Mouse (Mus musculus) heart, postnatal 4 days (tissue): ENCODE results near the gene B3gnt3. TPM values are rescaled to one million over a fixed set of nuclear protein-coding genes. Genes with fewer than 3 reads are reported as not detected.
"Not testable (repeated sequence)": the region's sequence is repeated elsewhere in the genome, so short reads cannot be mapped to it uniquely, and the experiment has no call there.

Source experiments
- DNase-seq: peaks from one replicate; pipeline ENCODE4 v3.0.0; 2021
- total RNA-seq, 2 experiments: library from RNA; stranded (reverse); gene quantifications; 2 replicates each; pipeline ENCODE4 v1.2.3; 2021

Gene B3gnt3
- total RNA-seq, 2 experiments from 2014 or later = 7.5 to 7.6 TPM

- peak; percentile 90 for DNase-seq
Observed at GRCm38 (mm10) chr8:71709800-71710446, 8.3 kb upstream of the B3gnt3 start.

GRCm38 (mm10) chr8:71709134-71709799 is 7.7 kb upstream of the B3gnt3 start:
- no peak for DNase-seq

GRCm38 (mm10) chr8:71707874-71708273 is 6.3 kb upstream of the B3gnt3 start:
- DNase-seq = peak; percentile 66

GRCm38 (mm10) chr8:71703400-71703799 is 1.8 kb upstream of the B3gnt3 start:
- not testable (repeated sequence) for DNase-seq

GRCm38 (mm10) chr8:71702923-71703322 is 1.3 kb upstream of the B3gnt3 start:
- no peak for DNase-seq

- no peak for DNase-seq
Observed at GRCm38 (mm10) chr8:71702087-71702432, 471 bp upstream of the B3gnt3 start.

- DNase-seq = no peak
Observed at GRCm38 (mm10) chr8:71700493-71701269, 908 bp downstream of the B3gnt3 start.

GRCm38 (mm10) chr8:71695456-71695855 is 6.1 kb downstream of the B3gnt3 start:
- DNase-seq = not testable (repeated sequence)

GRCm38 (mm10) chr8:71693166-71694041 is 8.2 kb downstream of the B3gnt3 start:
- DNase-seq = no peak

GRCm38 (mm10) chr8:71692509-71692908 is 9.1 kb downstream of the B3gnt3 start:
- no peak for DNase-seq

- DNase-seq = no peak
Observed at GRCm38 (mm10) chr8:71689028-71689427, 12.6 kb downstream of the B3gnt3 start, which contains the start of gene Insl3. Gene Insl3, plus strand, starts transcription at chr8:71689214.

GRCm38 (mm10) chr8:71687616-71688015 is 14.0 kb downstream of the B3gnt3 start:
- no peak for DNase-seq

- DNase-seq = peak; percentile 46
Observed at GRCm38 (mm10) chr8:71686143-71686734, 15.3 kb downstream of the B3gnt3 start.

- no peak for DNase-seq
Observed at GRCm38 (mm10) chr8:71685573-71685972, 16.0 kb downstream of the B3gnt3 start.

- no peak for DNase-seq
Observed at GRCm38 (mm10) chr8:71684701-71685100, 16.9 kb downstream of the B3gnt3 start.

GRCm38 (mm10) chr8:71682832-71683231 is 18.8 kb downstream of the B3gnt3 start:
- DNase-seq = no peak

- no peak for DNase-seq
Observed at GRCm38 (mm10) chr8:71681369-71681915, 20.1 kb downstream of the B3gnt3 start.

GRCm38 (mm10) chr8:71680471-71680870 is 21.1 kb downstream of the B3gnt3 start:
- DNase-seq = no peak

- peak; percentile 73 for DNase-seq
Observed at GRCm38 (mm10) chr8:71679550-71680168, 21.9 kb downstream of the B3gnt3 start.

- no peak for DNase-seq
Observed at GRCm38 (mm10) chr8:71679116-71679515, 22.5 kb downstream of the B3gnt3 start.

GRCm38 (mm10) chr8:71678216-71678615 is 23.4 kb downstream of the B3gnt3 start:
- no peak for DNase-seq
